Mouse (Mus musculus): ENCODE measurements at regions not wholly inside any gene's neighbourhood (a gene's known extent, or its start where the extent isn't known, plus 50 kb on each side); places are given as distances from the start of the nearest gene placed in this dataset.

DNA sequence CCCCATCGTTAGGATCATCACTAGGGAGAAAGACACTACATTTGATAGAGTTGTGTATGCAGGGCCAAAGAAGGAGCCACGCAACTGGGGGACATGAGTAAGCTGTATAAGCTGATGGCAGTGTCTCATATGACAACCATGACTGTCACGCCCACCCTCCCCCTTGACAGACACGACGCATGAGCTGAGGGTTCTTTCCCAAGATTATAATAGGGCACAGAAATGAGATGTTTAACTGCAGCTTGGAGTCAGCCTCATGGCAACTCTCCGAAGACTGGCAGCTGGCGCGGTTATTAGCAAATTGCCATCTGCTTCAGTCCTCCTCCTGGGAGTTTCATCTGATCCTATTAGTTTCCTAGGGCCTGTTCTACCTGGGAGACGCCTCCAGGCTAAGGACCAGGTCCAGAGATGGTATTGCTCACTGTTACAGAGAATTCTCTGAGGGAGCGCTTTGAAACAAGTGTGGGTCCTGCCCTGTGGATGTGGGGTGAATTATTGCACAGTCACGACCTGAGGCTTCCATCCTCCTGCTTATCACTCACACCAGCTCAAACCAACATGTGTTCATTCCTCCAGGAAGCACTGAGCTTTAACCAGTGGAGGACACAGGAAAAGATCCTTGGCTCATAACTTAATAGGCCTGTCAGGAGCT lies 235.6 kb upstream of the Id2 start:
- DNase-seq (ENCODE audit: low spot score), result no peak

DNA sequence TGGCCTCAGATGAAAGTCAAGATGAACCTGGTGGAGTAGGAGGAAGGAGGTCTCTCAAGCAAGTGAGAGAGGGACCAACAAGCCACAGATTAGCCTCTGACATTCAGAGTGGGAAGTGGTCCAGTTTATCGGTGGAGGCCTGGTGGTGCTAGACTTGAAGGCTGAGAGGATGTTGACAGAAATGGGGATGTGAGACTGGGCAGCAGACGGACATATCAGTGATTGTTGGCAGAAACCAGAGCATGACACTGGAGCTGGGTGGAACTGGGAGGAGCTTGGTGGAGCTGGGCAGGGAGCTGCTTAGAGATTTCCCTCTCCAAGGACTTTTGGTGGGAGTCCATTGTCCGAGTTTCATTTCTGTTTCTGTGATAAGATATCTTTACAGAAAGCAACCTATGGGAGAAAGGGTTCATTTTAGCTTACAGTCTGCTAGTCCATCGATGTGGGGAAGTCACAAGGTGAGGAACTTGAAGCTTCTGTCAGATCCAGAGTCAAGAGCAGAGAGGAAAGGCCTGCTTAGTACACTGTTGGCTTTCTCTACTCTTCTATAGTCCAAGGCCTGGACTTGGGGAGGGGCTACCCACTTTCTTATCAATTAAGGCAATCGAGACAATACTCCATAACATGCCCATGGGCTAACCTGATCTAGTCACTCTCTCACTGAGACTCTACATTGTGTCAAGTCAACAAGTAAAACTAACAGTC lies 233.2 kb upstream of the Id2 start:
- DNase-seq (ENCODE audit: low spot score), result no peak

DNA sequence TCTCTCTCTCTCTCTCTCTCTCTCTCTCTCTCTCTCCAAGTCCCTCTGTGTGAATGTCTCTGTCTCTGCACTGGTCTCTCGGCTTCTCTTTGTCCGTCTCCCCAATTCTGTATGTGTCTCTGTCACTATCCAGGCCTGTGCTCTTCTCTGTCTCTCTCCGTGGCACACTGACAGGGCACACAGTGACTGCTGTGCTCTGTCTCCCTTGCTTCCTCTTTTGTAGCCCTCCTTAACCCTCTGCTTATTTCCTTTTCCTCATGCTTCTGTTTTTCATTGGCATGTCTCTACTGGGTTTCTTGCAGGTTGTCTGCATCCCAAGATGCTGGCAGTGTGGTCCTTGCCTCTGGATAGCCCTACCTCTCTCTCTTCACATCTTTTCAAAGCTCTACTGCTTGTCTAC lies 229.0 kb upstream of the Id2 start:
- no peak for DNase-seq (ENCODE audit: low spot score)

DNA sequence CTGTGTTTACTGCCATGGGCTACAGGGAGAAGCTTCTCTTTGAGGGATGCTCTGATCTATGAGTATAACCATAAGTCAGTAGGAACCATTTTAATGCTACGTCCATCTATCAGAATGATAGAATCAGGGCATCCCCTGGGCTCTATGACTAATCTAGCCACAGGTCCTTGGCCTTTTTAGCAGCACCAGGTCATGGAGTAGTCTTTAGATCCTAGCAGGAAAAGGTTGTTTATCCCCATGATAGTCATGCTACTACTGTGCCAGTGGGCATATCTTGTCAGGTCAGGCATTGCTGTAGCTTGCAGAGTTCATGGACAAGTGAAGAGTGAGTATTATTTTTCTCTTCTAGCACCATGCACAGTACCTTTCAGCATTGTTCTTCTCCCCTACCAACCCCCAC lies 226.2 kb upstream of the Id2 start:
- DNase-seq (ENCODE audit: low spot score), result no peak

DNA sequence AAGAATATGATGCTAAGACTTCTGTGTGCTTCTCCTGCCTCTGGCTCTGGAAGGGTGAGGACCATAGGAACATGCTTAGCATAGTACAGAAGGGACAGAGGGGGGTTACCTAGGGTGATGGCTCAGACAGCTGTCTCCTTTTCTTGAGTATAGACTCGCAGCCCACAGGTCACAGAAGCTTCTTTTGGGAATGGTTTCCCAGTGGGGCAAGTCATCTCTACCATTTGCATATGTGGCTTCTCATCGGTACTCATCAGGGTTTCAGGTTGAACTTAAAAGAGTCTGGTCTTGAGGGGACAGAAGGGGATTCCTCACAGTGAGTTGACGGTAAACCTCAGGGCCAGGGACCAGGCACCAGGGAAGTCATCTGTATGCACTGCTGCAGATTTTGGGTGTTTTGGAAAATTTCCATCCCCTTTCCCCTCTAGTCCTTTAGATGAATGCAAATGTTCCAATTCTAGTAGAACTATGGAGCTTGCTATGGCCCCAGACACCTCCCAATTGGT lies 223.4 kb upstream of the Id2 start:
- no peak for DNase-seq (ENCODE audit: low spot score)

DNA sequence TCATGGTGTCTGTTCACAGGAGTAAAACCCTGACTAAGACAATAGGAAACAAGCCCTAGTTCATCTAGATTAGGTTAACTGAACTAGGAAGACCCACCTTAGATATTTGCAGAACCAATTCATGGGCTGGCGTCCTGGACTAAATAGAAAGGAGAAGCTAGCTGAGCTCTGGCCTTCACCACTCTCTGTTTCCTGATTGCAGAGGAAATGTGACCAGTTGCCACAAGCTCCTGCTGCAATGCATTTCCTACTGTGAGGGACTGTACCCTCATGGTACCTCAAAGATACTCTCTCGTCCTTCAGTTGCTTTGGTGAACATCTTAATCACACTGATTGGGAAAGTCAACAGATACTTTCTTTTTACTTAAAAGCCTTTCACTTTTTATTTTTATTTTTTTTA lies 222.9 kb upstream of the Id2 start:
- no peak for DNase-seq (ENCODE audit: low spot score)

DNA sequence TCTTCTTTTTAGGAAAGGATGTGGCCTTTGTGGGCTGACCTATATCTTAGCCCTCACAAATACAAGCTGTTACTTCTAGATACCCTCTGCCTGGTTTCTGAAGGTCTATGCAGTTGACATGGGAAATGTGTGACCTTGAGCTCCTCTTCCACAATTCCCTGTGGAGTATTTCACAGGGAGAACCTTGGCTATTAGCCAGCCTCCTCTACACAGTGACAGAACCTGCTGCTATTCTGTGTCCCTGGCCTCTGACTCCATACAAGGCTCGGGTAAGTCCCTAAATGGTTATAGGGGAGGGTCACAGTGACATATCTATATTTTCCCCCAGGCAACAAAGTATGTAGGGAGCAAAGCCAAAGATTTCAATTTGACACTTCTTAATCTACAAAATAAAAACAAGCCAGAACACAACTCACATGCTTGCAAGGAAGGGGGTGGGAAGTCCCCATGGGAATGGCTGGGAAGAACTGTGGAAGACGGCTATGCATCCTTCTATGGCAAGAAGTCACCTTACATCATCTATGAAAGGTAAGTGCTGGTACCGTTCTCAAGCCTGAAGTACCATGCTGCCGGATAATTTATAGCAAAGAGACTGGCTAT lies 221.2 kb upstream of the Id2 start:
- DNase-seq (ENCODE audit: low spot score), result no peak

DNA sequence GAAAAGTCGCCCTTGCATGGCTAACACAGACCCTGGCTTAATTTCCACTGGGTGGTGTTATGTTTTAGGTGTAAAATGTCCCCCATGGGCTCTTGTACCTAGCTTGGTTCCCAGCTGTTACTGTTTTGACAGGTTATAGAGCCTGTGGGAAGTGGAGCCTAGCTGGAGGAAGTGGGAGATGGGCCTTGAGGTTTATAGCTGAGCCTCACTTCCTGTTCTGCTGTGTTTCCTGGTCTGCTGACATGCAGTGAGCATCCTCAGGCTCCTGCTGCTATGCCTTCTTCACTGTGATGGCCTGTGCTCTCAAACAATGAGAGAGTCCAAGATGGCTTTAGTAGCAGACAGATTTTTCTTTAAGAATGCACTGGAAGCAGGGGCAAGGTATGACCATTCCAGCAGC lies 219.0 kb upstream of the Id2 start:
- DNase-seq (ENCODE audit: low spot score), result no peak

DNA sequence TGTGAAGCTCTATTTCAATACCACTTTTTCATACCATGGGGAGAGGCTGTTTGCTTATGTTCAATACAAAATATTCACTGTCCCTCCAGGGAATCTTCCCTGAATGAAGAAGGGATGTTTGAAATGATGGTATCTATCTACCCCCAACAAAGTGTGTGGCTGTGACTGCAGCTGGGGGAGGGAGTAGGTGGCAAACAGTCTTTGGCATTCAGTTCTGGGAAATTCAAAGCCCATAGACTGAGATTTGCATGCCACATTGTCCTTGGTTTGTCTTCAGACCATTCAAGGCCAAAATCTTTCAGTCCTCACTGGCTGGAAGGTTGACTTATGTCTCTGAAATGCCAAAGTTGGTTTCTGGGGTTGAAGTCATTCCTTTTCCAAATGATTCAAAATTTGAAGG lies 216.3 kb upstream of the Id2 start:
- no peak for DNase-seq (ENCODE audit: low spot score)

DNA sequence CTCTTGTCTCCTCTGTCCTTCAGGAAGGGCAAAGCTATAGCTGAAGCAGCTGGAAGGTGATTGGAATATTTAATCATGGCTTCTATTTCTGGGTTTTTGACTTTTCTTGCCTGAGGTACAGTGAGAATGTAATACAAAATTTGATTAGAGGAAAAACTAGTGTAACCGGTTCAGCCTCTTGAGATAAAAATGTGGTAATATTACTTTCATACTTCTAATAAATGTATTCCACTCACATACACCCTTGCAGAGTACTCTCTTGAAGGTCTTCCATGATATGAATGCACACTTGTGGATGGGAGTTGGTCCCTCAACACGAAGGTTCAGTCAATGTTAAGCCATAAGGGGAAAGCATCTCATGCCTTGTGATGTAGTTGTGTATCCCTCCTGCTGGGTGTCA lies 215.4 kb upstream of the Id2 start:
- DNase-seq (ENCODE audit: low spot score), result no peak

DNA sequence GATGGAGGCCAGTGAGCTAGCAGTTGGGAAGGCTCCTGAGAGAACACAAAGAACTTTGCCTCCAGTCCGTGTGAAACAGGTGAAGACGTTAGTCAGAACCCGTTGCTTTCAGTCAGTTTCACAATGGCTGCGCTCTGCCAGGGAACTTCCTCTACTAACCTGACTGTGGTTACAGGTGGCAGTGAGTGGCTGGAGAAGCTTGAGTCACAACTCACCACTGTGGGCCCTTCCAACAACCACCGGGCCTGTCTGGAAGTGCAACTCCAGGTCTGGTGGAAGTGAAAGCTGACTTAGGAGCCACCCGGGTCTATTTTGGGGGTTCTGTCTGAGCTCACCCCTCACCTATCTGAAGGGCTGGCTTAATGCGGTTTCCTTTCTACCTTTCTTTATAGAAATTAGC lies 214.8 kb upstream of the Id2 start:
- no peak for DNase-seq (ENCODE audit: low spot score)

DNA sequence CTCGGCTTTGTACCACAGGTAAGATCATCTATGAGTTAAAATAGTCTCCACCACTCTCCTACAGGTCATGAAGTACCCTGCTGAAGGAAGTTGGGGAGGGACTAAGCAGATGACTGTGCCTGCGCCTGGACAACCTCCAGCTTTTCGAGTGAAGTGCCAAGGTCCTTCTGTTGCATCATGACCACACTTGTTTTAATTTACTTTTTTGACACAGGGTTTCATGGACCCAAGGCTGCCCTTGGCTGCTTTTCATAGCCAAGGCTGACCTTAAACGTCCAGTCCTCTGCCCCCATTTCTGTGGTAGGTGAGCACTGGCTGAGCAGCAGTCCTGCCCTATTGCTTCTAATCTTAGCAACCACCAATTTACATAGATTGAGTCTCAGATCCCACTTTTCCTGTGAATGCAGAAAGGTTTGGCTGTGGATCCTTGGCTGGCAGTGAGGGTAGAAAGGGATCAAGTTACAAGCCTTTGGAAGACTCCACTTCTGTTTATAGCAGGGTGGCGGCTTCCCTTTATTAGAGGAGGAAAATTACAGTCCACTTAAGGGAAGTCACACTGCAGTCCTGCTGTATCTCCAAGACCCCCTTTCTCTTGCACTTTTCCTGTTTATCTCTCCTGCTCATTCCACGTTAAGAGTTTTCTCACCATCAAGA lies 213.5 kb upstream of the Id2 start:
- DNase-seq (ENCODE audit: low spot score), result peak; percentile 36

DNA sequence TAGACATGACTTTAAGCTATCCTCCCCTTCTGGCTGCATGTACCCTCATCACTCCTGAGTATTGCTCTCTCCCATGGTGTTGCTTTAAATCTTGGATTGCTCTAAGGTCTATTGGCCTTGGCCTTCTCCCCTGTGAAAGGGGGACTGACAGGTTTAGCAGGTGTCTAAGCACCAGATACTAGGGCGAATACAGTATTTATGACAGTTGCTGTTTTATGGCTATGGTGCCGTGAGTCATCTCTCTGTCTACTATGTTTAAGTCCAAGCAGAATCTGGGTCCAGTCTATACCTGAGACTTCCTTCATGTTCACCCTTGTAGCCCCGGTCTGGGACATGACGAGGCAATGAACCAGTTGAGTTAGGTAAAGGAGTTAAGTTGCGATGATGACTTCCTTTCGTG lies 212.3 kb upstream of the Id2 start:
- no peak for DNase-seq (ENCODE audit: low spot score)

DNA sequence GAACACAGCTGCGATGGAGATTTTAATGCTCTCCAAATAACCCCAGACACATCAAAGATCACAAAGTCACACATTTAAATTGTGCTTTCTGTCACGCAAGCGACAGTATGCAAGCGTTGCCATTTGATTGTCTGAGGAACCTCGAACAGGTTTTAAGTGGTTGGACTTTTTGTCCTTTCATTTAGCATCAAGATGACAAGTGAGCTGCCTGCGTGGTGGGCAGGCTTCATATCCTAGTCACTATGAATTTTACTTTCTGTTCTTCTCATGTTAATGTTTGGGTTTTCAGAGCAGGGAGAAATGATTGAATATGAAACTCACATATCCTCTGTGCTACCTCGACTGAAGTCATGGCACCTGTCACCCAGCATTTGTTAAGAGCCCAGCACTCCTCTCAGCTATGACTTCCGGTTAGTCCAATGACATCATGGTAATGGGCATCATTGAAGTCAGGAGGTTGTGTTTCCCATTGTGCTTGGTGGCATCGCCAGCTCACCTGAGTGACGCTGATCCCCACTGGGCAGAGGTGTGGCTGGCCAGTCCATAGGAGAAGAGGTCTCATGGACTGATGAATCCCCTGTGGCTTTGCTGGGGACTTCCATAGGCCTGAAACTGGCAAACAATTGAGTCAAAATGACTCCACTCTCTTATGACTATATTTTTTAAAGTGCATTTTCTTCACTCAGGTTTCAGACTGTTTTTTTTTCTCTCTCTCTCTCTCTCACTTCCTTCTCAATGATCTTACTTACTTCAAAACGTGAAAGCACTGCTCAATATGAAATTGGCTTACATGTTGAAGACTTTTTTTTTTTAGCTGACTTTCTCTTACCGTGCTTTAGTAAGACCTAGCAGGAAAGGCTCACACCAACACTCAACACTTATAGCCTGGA lies 209.1 kb upstream of the Id2 start:
- no peak for DNase-seq (ENCODE audit: low spot score)

DNA sequence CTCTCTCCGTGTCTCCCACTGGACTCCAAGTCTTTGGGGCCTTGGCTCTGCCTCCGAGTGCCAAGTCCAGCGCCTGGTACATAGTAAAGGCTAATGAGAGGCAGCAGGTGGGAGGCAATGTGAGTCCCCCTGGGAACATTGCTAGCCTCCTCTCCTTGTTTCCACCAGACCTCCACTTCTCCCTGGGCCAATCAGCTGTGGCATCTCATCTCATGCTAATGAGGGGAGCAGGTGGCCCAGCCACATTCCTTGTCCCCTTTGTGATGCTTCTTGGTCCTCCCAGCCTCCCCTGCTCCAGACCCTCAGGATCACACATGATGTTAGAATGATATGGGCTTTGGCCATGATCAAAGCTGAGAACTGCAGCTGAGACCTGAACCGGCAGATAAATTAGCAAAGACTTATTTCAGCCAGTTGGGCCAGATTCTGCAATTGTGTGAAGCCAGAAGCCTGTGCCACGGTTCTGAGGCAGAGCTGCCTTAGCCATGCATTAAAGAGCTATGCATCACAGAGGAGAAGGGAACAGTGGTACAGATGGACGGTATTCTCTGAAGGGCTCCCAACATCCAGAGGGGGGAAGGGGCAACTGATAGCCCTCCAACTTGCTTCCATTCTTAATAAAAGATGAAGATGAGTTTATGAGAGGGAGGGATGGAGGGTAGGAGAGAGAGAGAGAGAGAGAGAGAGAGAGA lies 208.0 kb upstream of the Id2 start:
- no peak for DNase-seq (ENCODE audit: low spot score)

DNA sequence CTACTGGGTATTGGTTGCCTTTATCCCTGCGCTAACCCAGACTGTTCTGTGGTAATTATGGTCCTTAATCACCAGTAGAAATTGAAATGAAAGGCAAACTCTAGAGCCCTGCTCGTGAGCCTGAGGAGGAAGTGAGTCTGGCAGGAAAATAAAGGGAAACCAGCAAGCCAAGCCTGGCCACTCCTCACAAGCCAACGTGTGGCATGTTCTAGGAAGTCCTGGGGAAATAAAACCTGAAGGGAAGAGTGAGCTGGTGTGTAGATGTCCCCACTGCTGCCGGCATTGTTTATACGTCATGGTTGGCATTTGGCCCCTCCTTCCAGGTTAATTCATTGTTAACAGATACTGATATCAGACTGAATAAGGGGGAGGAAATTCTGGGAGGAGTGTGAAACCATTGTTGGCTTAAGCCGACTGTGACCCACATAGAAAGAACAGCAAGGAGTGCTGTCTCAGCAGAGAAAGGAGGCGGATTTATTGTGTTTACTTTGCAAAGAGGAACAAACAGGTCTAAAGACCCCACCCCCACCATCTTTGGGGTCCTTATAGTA lies 206.6 kb upstream of the Id2 start:
- DNase-seq (ENCODE audit: low spot score), result peak; percentile 11

DNA sequence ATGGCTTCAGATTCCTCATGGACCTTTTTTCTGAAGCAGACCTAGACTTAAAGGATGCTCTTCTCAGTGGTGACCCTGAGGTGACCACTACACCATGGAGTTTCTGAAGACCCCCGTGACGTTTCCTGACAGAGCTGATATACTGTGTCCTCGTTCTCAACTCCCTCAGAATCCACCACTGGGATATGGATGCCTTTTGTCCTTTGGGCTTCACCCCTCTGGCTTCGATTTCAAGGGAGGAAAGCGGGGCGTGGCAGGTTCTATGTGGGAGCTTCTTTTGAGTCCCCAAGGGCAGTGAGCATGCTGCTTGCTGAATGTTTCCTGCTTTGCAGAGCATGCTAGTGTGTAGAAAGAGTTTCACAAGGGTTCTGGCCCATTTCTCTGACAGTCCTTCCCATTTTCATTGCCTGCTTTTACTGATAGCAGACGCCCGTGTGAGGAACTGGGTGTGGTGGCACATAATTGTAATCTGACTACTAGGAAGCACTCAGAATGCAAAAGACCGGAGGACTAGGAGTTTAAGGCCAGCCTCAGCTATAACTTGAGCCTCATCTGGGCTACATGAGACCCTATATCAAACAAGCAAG lies 204.0 kb upstream of the Id2 start:
- no peak for DNase-seq (ENCODE audit: low spot score)

DNA sequence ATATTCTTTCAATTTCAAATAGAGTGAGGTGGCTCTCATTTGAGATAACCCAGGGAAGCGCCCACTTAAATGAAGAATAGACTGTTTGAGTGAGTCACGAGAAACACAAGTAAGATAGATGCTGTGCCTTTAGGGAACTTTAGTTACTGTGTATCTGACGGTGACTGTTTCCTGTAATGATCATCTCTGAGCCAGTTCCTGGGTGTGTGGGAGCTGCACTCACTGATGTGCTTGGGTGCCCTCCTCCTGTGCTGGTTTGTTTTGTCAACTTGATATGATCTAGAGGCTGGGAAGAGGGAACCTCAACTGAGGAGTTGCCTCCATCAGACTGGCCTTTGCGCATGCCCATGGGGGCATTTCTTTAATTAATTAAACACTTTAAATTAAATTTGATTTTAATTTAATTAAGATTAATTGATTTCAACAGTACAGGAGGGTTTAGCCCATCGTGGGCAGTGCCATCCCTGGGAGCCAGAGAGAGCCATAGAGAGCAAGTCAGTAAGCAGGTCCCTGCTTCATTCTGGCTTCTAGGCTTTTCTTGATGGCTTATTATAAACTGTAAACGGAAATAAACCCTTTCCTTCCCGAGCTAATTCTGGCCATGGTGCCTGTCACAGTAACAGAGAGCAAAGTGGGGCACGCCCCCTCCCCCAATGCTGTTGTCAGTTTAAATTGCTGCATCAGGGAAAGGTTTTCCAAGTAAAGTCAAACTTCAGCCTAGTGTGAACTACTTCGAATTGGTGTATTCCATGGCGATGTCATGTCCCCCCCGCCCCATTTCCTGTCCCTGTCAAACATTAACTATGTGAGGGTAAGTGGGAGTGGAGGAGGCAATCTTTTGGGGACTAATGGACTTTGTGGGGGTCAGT lies 202.9 kb upstream of the Id2 start:
- no peak for DNase-seq (ENCODE audit: low spot score)

DNA sequence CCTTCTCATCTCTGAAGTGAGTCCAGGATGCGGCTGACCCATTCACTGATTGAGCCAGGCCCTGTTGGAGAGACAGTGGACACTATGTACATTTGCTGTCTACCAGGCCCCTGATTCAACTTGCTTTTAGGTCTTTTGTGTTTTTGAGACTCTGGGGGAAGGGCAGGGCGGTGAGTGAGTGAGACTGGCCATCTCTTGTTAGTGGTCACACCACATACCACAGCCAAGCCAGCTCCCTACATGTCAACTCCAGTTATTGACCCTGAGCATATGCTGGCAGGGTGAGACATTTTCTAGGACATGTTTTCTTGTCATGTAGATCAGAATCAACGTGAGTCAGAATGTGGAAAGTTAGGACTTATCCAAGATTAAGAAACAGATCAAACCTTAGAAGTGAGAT lies 201.8 kb upstream of the Id2 start:
- DNase-seq (ENCODE audit: low spot score), result no peak

DNA sequence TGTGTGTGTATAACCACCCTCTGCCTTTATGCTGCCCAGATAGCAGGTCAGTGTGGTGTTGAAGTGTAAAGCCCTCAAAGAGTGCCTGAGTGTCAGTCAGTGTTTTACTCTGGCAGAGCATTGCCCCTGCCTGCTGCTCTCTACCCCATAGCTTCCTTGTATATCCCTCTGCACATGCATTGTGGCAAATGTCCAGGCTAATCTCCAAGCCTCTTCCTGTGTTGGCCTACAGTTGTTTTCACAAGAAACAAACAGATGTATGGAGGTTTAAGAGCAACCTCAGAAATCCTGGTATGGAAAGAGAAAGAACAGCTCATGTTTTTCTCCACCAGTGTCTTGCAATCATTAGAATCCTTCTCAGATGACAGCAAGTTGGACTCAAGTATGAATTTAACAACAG lies 201.0 kb upstream of the Id2 start:
- DNase-seq (ENCODE audit: low spot score), result no peak

All from urinary bladder, postnatal 14 days (tissue).